Mouse (Mus musculus) cerebellum, adult 2 months (tissue): ENCODE data around the gene Agfg1. TPM values are rescaled to one million over a fixed set of nuclear protein-coding genes. Genes with fewer than 3 reads are reported as not detected.

Experiments
- DNase-seq, 2 experiments: peaks; one replicate each; pipeline ENCODE4 v3.0.0; 2021
- H3K27ac ChIP-seq: fragments of 200-500 bp; 2 replicates; pipeline ENCODE4 v1.5.1; 2012; ENCODE audit warnings: low read length, control low read depth, inconsistent platforms; ENCODE audit not compliant: insufficient read depth
- H3K27me3 ChIP-seq: fragments of 200-500 bp; 2 replicates; pipeline ENCODE4 v1.6.1; 2012; ENCODE audit warnings: inconsistent platforms, mild to moderate bottlenecking, low read length, moderate library complexity; ENCODE audit not compliant: control insufficient read depth, insufficient read depth
- H3K4me1 ChIP-seq: fragments of 200-500 bp; 2 replicates; pipeline ENCODE4 v1.6.1; 2011; ENCODE audit warnings: low read length; ENCODE audit not compliant: control insufficient read depth, insufficient read depth
- H3K4me3 ChIP-seq: fragments of 200-500 bp; replicated peaks from 2 replicates; pipeline ENCODE3; 2011; ENCODE audit warnings: mild to moderate bottlenecking, low read depth, low read length, control low read depth; ENCODE audit not compliant: insufficient read depth
- CTCF ChIP-seq: fragments of 200-500 bp; IDR thresholded peaks from 2 replicates; pipeline ENCODE4 v1.5.1; 2011; ENCODE audit warnings: low read depth, mild to moderate bottlenecking, control low read depth, low read length, moderate library complexity, borderline replicate concordance; ENCODE audit not compliant: insufficient read depth
- POLR2A ChIP-seq: fragments of 200-500 bp; IDR thresholded peaks from 2 replicates; pipeline ENCODE4 v1.6.1; 2011; ENCODE audit warnings: low read length, control low read depth, borderline replicate concordance; ENCODE audit not compliant: insufficient read depth
- whole genome bisulfite sequencing: fragments of 180-500 bp; shearing (Covaris S2); methylation state at CpG from one replicate; pipeline ENCODE4 v1.1.7; 2018; 5-methylcytosine and 5-hydroxymethylcytosine counted together
- polyA plus RNA-seq: library from polyadenylated mRNA; depleted of rRNA; stranded (reverse); fragments of >200 nt; gene quantifications from 2 replicates; pipeline ENCODE4 v1.2.3, GENCODE M21; 2012

The Agfg1 gene
- polyA plus RNA-seq, 1 experiment = 43.1 TPM

DNA sequence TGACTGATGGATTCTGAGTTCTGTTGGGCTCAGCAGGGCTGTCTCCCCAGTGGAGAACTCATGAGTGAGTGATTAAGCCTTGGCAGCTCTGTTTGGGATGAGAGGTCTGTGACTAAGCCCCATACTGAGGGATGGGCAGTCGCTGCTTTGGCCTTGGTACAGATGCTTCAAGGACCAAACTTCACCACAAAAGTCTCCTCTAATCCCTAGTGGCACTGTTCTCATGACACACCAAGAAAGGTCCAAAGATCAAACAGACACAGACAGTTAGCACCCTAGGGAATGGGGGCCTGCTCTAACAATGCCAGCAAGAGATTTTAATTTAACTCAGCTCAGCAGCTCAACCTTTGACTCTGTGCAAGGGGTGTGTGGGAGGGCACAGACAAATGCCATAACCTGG lies 27.5 kb upstream of the Agfg1 start:
- Histone ChIP-seq H3K4me3 (no peak overlapping the region), H3K27ac (no peak overlapping the region), H3K4me1 (no peaks in the 10 kb centered on the region), H3K27me3 (no peaks in the 10 kb centered on the region)
- 16% methylated on average over 1 of the region's 1 CpGs for WGBS
- no peak for TF ChIP-seq CTCF
- no peak for TF ChIP-seq POLR2A
- no peak for DNase-seq

DNA sequence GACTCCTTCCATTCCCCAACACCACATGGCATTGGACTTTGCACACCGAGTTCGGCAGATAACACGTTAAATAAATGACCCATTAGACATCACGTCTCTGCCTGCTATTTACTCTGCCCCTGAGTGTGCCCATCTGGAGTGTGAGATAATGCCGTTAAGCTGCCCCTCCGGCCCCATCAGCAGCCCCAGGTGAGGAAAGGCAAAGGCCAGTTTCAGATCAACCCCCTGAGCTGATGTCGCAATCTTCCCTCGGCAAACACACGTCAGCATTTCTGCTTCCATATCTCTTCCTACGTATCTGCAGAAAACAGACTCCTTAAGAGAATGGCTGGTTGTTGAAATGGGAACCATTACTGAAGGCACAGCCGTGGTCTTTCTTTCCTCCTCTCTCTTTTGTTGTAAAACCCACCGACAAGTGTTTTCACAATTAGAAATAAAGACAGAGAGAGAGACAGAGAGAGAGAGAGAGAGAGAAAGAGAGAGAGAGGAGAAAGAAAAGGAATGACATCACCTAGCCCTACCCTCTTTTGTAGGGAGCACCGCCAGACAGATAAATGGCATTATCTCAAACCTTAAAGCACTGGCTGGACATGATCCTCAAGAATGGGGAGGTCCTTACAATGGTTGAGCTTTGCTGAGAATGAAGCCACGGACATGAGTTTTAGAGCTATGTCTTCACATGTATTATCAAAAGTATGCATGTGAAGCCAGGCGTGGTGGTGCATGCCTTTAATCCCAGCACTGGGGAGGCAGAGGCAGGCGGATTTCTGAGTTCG lies 23.2 kb upstream of the Agfg1 start:
- H3K27ac ChIP-seq = no peak overlapping the region
- TF ChIP-seq CTCF (no peak), POLR2A (no peak)
- DNase-seq = no peak
- no peak overlapping the region for H3K4me3 ChIP-seq
- WGBS = 74% methylated on average over 17 of the region's 17 CpGs
- no peaks in the 10 kb centered on the region for H3K27me3 ChIP-seq
- H3K4me1 ChIP-seq = no peaks in the 10 kb centered on the region

DNA sequence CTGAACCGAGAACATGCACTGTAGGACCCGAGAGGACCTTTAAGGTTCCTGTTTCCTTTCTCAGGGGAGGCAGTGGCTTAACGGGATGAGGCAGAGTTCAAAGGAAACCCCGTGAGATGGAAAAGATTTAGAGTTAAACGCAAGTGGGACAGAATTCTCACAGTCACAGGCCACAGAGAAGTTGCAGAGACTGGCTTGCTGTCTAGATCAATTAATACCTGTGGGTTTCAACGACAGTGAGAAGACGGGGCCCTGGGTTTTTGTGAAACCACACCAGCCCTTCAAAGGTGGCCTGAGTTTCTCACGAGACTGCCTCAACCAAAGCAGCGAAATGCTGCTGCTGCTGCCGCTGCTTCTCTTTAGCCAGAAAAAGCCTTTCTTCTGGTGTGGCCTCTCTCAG lies 19.9 kb upstream of the Agfg1 start:
- TF ChIP-seq POLR2A (no peak), CTCF (no peak)
- H3K27me3 ChIP-seq = no peaks in the 10 kb centered on the region
- H3K4me1 ChIP-seq = no peaks in the 10 kb centered on the region; the same call in 1 of the 2 replicates
- no peak overlapping the region for H3K27ac ChIP-seq
- WGBS = 76% methylated on average over 10 of the region's 10 CpGs
- no peak for DNase-seq
- H3K4me3 ChIP-seq = no peak overlapping the region

DNA sequence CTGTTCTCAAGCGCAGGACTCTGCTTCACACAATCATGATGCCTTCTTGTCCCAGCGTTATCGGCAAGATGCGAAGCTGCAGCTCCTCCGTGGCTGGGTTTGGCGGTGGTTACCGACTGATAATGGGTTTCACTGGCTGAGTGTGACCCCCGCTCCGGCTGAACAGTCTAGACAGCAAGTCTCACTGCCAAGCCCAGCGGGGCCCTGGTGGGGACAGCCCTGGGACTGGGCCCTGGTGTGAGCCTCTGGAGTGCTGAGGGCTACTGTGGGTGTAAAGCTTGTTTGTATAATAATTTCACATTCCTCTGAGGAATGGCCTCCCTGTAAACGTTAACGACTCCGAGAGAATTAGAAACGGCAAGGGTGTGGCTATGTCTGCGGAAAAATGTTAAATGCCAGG lies 19.1 kb upstream of the Agfg1 start:
- H3K27me3 ChIP-seq = no peaks in the 10 kb centered on the region

DNA sequence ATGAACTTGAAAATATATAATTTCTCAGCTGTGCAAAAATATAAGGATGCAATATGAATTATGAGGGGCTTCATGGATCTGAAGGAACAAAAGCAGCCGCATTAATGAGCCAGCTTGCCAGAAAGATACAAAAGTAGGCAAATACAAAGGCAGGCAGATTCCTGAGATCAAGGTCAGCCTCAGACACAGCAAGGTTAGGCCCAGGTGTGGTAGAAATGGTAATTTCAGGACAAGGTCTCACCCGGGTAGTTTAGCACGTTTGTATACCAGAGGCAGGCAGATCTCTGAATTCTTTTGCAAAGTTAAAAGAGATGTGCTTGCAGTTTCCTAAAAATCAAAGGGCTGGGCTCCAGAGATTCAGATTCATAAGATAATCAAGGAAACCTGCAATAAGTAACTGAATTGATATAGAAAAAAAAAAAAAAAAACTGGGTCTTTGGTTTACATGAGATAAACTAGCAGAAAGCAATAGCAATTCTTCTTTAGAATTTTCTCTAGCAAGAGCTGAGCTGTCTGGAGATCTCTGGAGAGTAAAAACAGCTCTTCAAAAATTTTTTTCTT lies 18.6 kb upstream of the Agfg1 start:
- TF ChIP-seq CTCF = no peak
- TF ChIP-seq POLR2A = no peak
- no peaks in the 10 kb centered on the region; the same call in 1 of the 2 replicates for H3K4me1 ChIP-seq

More for the DNA sequence above, 19.1 kb upstream of the Agfg1 start:
- Histone ChIP-seq H3K4me3 (no peak overlapping the region), H3K27ac (no peak overlapping the region), H3K4me1 (no peaks in the 10 kb centered on the region; the same call in 1 of the 2 replicates)
- DNase-seq = no peak
- WGBS = 55% methylated on average over 15 of the region's 15 CpGs
- TF ChIP-seq POLR2A = no peak
- TF ChIP-seq CTCF = no peak

DNA sequence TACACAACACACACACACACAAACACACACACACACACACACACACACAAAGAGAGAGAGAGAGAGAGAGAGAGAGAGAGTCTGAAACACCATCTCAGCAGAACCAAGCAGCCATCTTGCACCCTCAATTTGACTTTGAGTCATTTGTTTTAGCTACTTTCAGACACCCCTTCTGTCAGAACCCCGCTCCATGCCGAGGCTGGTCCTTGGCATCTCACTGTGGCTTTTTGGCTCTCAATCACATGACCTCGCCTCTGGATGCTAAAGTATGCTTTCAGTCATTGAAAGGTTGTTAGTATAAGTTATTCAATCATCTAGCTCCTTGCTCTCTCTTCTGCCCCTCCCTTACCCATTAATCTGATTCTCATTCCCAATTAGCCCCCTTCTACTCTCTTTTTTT lies 17.4 kb upstream of the Agfg1 start:
- WGBS = 65% methylated on average over 3 of the region's 3 CpGs

More for the DNA sequence above, 18.6 kb upstream of the Agfg1 start:
- H3K27me3 ChIP-seq = no peaks in the 10 kb centered on the region
- WGBS = 88% methylated on average over 3 of the region's 3 CpGs
- no peak overlapping the region for H3K4me3 ChIP-seq
- no peak for DNase-seq
- H3K27ac ChIP-seq = no peak overlapping the region

DNA sequence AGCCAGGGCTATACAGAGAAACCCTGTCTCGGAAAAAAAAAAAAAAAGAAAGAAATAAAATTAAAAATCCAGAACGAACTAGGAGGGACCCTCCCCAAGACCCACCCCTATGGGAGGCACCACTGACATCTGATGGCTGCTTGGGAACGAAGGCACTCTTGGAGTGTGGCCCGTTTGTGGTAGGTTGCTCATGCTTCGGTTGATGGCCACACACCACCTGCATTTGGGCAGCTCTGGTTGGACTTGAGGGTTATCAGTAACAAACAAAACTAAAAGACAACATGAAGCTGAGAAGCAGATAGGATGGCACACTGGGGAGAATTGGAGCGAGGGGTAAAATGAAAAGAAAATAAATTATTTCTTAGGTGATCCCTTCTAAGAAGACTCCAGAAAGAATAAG lies 15.1 kb upstream of the Agfg1 start:
- DNase-seq = no peak
- H3K27me3 ChIP-seq = no peaks in the 10 kb centered on the region
- H3K4me1 ChIP-seq = no peaks in the 10 kb centered on the region; the same call in 1 of the 2 replicates
- H3K4me3 ChIP-seq = no peak overlapping the region
- WGBS = 75% methylated on average over 6 of the region's 6 CpGs
- TF ChIP-seq CTCF = no peak
- TF ChIP-seq POLR2A = no peak
- H3K27ac ChIP-seq = no peak overlapping the region

More for the DNA sequence above, 17.4 kb upstream of the Agfg1 start:
- Histone ChIP-seq H3K27ac (no peak overlapping the region), H3K4me1 (no peaks in the 10 kb centered on the region; the same call in 1 of the 2 replicates), H3K27me3 (no peaks in the 10 kb centered on the region), H3K4me3 (no peak overlapping the region)
- no peak for DNase-seq
- TF ChIP-seq CTCF = no peak

DNA sequence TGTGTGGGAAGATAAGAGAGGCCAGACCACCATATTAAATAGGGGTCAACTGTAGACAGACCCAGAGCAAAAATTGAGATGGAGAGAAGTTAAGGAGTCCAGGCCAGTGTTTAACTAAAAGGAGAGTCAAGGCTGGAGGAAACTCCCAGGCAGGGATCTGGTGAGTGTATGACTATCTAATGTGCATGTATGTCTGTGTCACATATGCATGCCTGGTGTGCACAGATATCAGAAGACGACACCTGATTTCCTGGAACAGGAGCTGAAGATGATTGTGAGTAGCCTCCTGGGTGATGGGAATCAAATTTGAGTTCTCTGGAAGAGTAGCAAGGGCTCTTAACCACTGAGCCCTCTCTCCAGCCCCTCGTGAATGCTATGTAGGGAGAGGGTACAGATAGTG lies 14.0 kb upstream of the Agfg1 start:
- no peak overlapping the region for H3K27ac ChIP-seq
- H3K27me3 ChIP-seq = no peaks in the 10 kb centered on the region
- H3K4me1 ChIP-seq = no peaks in the 10 kb centered on the region; the same call in 1 of the 2 replicates
- H3K4me3 ChIP-seq = no peak overlapping the region
- TF ChIP-seq POLR2A (no peak), CTCF (no peak)
- 83% methylated on average over 2 of the region's 2 CpGs for WGBS
- DNase-seq = no peak
